Mouse (Mus musculus) hindbrain, embryonic 11.5 days (tissue): Measurements from ENCODE around the gene Adarb2. TPM values are rescaled to one million over a fixed set of nuclear protein-coding genes. Genes with fewer than 3 reads are reported as not detected.

Experiments used
- ATAC-seq: fragments of 200-750 bp; cut with Nextera tagmentation; 2 replicates; pipeline ENCODE4 v1.8.0; 2017; ENCODE audit warnings: mild to moderate bottlenecking, moderate TSS enrichment, moderate library complexity; ENCODE audit not compliant: low FRiP score
- DNase-seq: peaks from one replicate; pipeline ENCODE4 v3.0.0-alpha.2; 2015; ENCODE audit warnings: low spot score
- H3K27ac ChIP-seq: fragments of 300-500 bp; sonication (generic); 2 replicates; pipeline ENCODE4 v1.5.1; 2014; ENCODE audit warnings: mild to moderate bottlenecking, low read depth, low read length
- H3K27me3 ChIP-seq: fragments of 300-500 bp; sonication (generic); 2 replicates; pipeline ENCODE4 v1.6.1; 2014; ENCODE audit warnings: mild to moderate bottlenecking, low read length, moderate library complexity, mixed read lengths; ENCODE audit not compliant: control insufficient read depth, insufficient read depth
- H3K36me3 ChIP-seq: fragments of 300-500 bp; sonication (generic); 2 replicates; pipeline ENCODE4 v1.6.1; 2014; ENCODE audit warnings: mild to moderate bottlenecking, low read length, moderate library complexity, mixed read lengths; ENCODE audit not compliant: control insufficient read depth, insufficient read depth
- H3K4me1 ChIP-seq: fragments of 300-500 bp; sonication (generic); replicated peaks from 2 replicates; pipeline ENCODE4 v1.6.1; 2014; ENCODE audit warnings: low read length, mixed read lengths; ENCODE audit not compliant: control insufficient read depth, insufficient read depth
- H3K4me2 ChIP-seq: fragments of 300-500 bp; sonication (generic); replicated peaks from 2 replicates; pipeline ENCODE4 v1.6.1; 2014; ENCODE audit warnings: mild to moderate bottlenecking, low read depth, low read length
- H3K4me3 ChIP-seq: fragments of 300-500 bp; sonication (generic); 2 replicates; pipeline ENCODE4 v1.5.1; 2014; ENCODE audit warnings: low read depth, low read length
- H3K9ac ChIP-seq: fragments of 300-500 bp; sonication (generic); 2 replicates; pipeline ENCODE4 v1.6.1; 2014; ENCODE audit warnings: low read depth, low read length
- H3K9me3 ChIP-seq: fragments of 300-500 bp; sonication (generic); 2 replicates; pipeline ENCODE4 v1.6.1; 2016; ENCODE audit warnings: low read length; ENCODE audit not compliant: control insufficient read depth
- WGBS: fragments of 180-500 bp; shearing (Covaris S2); extraction: QIAGEN DNeasy Blood & Tissue Kit; methylation state at CpG from one replicate; pipeline ENCODE4 v1.1.7; 2014; 5-methylcytosine and 5-hydroxymethylcytosine counted together
- polyA plus RNA-seq: library from polyadenylated mRNA; unstranded; fragments of >200 nt; fragmentation: Nextera tagmentation; extraction: Ambion mirVana; gene quantifications from 2 replicates; pipeline ENCODE4 v1.2.1, GENCODE M21; 2014

Gene Adarb2
- polyA plus RNA-seq, 1 experiment from 2014 or later, result 19.3 TPM

GRCm38 (mm10) chr13:8248016-8248667, 45.5 kb downstream of the Adarb2 start:
- WGBS, result 43% methylated on average over 5 of the region's 5 CpGs
- Histone ChIP-seq H3K27me3 (no peaks in the 10 kb centered on the region), H3K27ac (no peak overlapping the region), H3K9me3 (no peaks in the 10 kb centered on the region), H3K36me3 (no peaks in the 10 kb centered on the region), H3K4me1 (no peaks in the 10 kb centered on the region), H3K9ac (no peak overlapping the region), H3K4me2 (no peak overlapping the region), H3K4me3 (no peak overlapping the region)
- peak; percentile 44 for DNase-seq
- peak; percentile 83 for ATAC-seq

DNA sequence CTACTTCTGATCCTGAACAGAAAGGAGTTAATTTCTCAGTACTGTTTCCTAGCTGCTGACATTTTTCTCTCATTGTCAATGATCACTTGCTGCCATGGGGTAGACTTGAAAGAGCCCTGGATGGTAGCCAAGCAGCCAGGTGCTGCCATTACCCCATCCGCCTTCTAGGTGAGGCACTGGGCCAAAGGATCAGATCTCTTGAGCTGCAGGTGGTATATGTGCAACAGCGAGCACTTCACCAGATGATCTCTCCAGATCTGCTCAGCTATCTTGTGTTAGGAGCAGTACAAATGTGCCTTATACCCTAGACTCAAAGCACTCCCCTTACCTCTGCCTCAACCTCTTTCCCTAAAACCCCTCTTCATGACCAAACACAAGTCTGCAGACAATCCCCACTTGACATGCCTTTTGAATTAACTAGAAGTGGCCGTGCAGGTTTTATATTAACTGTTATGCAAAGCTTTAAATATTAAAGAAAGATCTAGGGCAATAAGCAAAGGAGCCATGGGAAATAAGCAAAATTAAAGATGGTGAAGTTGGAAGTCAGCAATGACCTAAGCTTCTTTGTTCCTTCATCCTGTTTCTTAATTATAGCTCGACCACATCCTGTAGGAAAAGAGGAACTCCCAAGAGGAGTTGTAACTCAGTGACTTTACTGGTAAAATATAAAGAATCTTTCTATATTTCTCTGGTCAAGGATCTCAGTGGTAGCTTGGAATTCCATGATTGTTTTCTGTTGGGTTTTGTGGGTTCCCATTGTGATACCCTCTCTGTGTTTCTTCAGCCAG, 69.7 kb downstream of the Adarb2 start:
- H3K9me3 ChIP-seq, result no peaks in the 10 kb centered on the region
- ATAC-seq (no peak), DNase-seq (no peak)
- WGBS, result 79% methylated on average over 4 of the region's 4 CpGs
- no peak overlapping the region for H3K9ac ChIP-seq
- no peaks in the 10 kb centered on the region for H3K27me3 ChIP-seq
- no peaks in the 10 kb centered on the region for H3K4me1 ChIP-seq
- H3K4me3 ChIP-seq, result no peak overlapping the region
- no peak overlapping the region for H3K4me2 ChIP-seq
- no peak overlapping the region for H3K27ac ChIP-seq
- H3K36me3 ChIP-seq, result no peaks in the 10 kb centered on the region

GRCm38 (mm10) chr13:8283116-8283515, 80.5 kb downstream of the Adarb2 start:
- no peak overlapping the region for H3K27ac ChIP-seq
- WGBS, result 87% methylated on average over 2 of the region's 2 CpGs
- ATAC-seq (no peak), DNase-seq (no peak)
- no peak overlapping the region for H3K9ac ChIP-seq
- H3K27me3 ChIP-seq, result no peaks in the 10 kb centered on the region
- no peaks in the 10 kb centered on the region for H3K36me3 ChIP-seq
- H3K4me2 ChIP-seq, result no peak overlapping the region
- no peaks in the 10 kb centered on the region for H3K4me1 ChIP-seq
- H3K9me3 ChIP-seq, result no peaks in the 10 kb centered on the region
- no peak overlapping the region for H3K4me3 ChIP-seq

DNA sequence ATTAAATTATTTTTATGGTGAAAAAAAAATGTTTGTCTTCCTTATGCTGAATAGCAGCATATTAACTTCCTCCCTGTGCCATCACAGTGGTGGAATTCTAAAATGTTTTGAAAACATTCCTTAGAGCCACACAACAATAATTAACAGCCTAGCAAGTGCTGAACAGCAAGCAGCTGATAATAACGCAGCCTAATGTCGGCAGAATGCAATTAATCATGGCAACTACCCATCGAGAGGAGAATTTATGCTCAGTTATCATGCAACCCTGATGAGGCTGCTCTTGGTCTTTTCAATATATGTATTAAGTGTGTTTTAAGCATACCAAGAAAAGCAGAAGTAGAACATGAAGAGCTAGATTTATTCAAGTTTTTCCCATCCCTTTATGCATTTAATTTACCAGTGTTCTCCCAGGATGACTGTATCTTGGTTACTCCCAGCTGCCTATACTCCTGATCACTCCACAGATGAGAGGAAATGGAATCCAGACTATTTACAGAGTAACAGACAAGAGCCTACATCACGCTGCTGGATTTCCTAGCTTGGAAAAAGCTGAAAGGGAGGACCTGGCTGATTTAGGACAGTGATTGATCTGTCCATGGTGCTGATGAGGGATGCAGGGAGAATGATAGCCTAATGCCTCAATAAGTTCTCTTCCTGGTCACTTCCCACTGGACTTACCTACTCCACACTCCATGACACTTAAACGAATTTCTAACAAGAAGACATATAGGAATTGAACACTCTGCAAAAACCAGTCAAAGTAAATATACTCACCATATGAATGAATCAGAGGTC, 113.9 kb downstream of the Adarb2 start:
- Histone ChIP-seq H3K27ac (no peak overlapping the region), H3K4me1 (no peaks in the 10 kb centered on the region), H3K4me3 (no peak overlapping the region), H3K9me3 (no peaks in the 10 kb centered on the region), H3K36me3 (no peaks in the 10 kb centered on the region), H3K9ac (no peak overlapping the region), H3K4me2 (no peak overlapping the region), H3K27me3 (no peaks in the 10 kb centered on the region)
- 52% methylated on average over 5 of the region's 5 CpGs for WGBS
- DNase-seq (peak; percentile 31), ATAC-seq (no peak)

DNA sequence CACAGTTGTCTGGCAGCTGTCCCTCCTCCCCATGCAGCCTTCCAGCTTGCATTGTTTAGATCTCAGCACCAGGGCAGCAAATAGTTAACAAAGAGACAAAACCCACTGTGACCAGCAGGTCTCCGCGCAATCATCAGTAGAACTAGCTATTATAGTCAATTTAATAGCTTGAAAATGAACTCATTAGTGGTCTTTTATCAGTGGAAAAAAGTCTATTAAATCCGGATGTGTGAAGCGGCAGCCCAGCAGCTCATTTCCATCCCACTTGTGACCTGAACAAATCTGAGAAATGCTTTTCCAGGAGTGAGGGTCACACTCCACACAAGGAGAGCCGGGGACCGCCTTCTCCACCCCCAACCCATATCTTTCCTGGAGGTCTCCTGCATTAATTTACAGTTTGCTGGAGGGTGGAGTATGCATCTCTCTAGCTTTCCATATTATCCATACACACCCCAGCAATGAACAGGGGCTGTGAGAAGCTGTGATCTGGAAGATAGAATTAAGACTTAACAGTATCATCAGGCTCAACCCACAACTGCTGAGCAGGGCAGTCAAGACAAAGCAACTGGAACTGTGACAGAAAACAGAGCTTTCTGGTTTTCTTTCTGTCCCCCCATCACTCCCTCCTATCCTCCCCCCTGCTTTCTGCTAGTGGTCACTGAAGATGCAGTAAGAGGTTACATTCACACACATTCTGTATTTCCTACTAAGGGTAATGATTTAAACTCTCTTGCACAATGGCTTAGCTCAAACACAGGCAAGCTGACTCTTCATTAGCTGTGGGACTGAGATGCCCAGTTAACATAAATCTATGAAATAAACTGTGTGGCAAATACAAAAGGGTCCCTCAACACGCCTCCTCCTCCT, 131.2 kb downstream of the Adarb2 start:
- Histone ChIP-seq H3K4me1 (no peaks in the 10 kb centered on the region), H3K27ac (peak overlapping the region; percentile 60), H3K9ac (no peak overlapping the region), H3K4me2 (no peak overlapping the region), H3K36me3 (no peaks in the 10 kb centered on the region), H3K27me3 (peaks cover 4% of the 10 kb centered on the region; the same call in 1 of the 2 replicates), H3K9me3 (no peaks in the 10 kb centered on the region), H3K4me3 (no peak overlapping the region)
- peak; percentile 89 for ATAC-seq
- peak; percentile 46 for DNase-seq
- WGBS, result 28% methylated on average over 7 of the region's 7 CpGs

DNA sequence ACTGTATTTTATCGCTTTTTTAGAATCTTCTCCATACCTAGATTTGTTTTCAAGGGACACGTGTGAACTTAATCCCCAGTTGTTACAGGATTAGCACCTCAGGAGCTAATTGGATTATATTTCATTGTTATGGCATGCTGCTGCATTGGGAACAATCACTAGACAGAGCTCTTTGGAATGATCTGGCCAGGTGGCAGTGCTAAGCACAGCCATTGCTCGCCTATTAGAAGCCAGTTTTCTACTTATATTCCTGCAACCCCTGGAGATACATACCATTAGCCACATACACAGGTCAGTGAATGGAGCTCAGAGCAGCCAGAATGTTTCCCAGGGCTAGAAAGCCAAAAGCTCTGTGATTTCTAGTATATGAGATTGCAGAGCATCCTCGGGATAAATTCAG, 131.9 kb downstream of the Adarb2 start:
- Histone ChIP-seq H3K27ac (no peak overlapping the region), H3K4me1 (no peaks in the 10 kb centered on the region), H3K9me3 (no peaks in the 10 kb centered on the region), H3K27me3 (peaks cover 4% of the 10 kb centered on the region; the same call in 1 of the 2 replicates), H3K4me2 (no peak overlapping the region), H3K4me3 (no peak overlapping the region), H3K36me3 (no peaks in the 10 kb centered on the region), H3K9ac (no peak overlapping the region)
- ATAC-seq (no peak), DNase-seq (no peak)
- WGBS, result 66% methylated on average over 4 of the region's 4 CpGs

GRCm38 (mm10) chr13:8341086-8341807, 138.6 kb downstream of the Adarb2 start:
- WGBS, result 76% methylated on average over 5 of the region's 5 CpGs
- Histone ChIP-seq H3K9ac (no peak overlapping the region), H3K4me2 (no peak overlapping the region), H3K9me3 (no peaks in the 10 kb centered on the region), H3K4me3 (no peak overlapping the region), H3K36me3 (no peaks in the 10 kb centered on the region), H3K27me3 (peaks cover 2% of the 10 kb centered on the region; the same call in 1 of the 2 replicates), H3K27ac (no peak overlapping the region), H3K4me1 (no peaks in the 10 kb centered on the region)
- ATAC-seq, result no peak
- DNase-seq, result no peak

DNA sequence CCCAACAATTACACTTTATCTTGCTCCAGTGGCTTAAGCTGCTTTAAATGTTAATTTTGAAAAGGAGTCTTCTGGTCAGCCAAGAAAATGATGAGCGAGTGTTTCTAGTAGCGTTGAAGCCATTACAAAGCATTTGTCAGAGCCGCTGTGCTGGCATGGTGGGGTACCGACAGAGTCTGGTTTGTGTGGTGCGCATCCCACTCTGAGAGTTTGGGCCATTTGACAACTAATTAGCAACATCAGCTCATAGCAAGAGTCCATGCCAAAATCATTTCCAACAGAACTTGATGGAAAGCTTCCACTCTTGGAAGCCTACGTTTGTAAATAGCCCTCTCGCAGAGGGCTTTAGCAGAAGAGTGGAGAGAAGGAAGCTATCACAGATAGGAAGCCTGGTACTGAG, 144.5 kb downstream of the Adarb2 start:
- WGBS, result 87% methylated on average over 7 of the region's 7 CpGs
- Histone ChIP-seq H3K27ac (no peak overlapping the region), H3K4me2 (no peak overlapping the region), H3K27me3 (no peaks in the 10 kb centered on the region), H3K9ac (no peak overlapping the region), H3K9me3 (no peaks in the 10 kb centered on the region), H3K4me3 (no peak overlapping the region), H3K4me1 (no peaks in the 10 kb centered on the region), H3K36me3 (no peaks in the 10 kb centered on the region)
- DNase-seq (no peak), ATAC-seq (no peak)
